Mouse (Mus musculus) ES-Bruce4 (cell line): ENCODE results near the gene Stoml3.

Experiments used
- CTCF ChIP-seq: IDR thresholded peaks from one replicate; pipeline ENCODE4 v1.8.1; 2011; ENCODE audit warnings: low read depth, low read length
- POLR2A ChIP-seq: IDR thresholded peaks from one replicate; pipeline ENCODE4 v1.8.1; 2011; ENCODE audit warnings: low read length; ENCODE audit not compliant: insufficient read depth

- TF ChIP-seq CTCF (no peak), POLR2A (no peak)
Measured at GRCm38 (mm10) chr3:53452351-53452750, 36.1 kb upstream of the Stoml3 start.
